Mouse (Mus musculus): ENCODE results near the gene Itprid1.

GRCm38 (mm10) chr6:56012384-56012783 is 175.7 kb downstream of the Itprid1 start:
- TF ChIP-seq CTCF (IDR thresholded peaks at IDR 0.05; ENCODE audit: control insufficient read depth, insufficient read depth, insufficient replicate concordance, low read depth, low read length) (no peak), POLR2A (IDR thresholded peaks at IDR 0.05; ENCODE audit: control insufficient read depth, low read depth, low read length) (no peak)
